9 mouse cellular contexts compared by ENCODE assay signal in the genomic region with DNA sequence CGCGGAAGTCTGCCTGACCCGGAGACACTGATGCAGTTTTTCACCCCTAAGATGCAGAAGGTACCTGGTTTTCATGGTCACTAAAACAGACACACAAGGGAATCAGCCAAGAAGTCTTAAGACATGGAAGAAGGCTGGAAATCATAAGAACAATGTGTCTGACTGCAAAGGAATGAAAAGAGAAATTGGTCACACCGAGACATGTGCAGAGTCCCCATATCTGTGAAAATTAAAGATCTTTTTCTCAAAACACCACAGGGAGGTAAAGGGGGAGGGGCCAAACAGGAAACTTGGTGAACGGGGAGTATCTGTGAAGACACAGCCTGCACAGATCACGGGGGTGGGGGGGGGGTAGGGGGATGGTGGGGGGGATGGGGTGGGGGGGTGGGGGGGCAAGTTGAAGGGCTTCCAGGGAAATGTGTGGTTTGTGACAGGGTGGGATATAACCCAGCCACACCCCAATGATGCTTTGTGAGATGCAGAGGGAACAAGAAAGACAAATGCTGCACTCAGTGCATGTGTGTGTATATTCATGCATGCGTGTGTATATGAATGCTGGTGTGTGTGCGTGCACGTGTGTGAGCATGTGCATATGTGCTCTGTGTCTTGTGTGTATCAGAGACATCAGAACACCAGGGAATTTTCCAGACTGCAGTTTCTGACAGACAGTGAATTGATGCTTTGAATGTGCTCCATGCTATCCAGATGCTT. TPM values are rescaled to one million over a fixed set of nuclear protein-coding genes. Genes with fewer than 3 reads are reported as not detected.
DNase-seq lines count a peak whose midpoint lies in the region; ATAC-seq lines count a peak whose summit lies in the region.
"Had no signal": no experiment of that assay in that cellular context is flagged by ENCODE, and none has a peak within 500 bp of the region (broad histone marks: within the 10 kb centered on the region; RNA-seq: fewer than 3 reads in every experiment).

No protein-coding gene starts in this region.

- peak; percentile 36 for ATAC-seq in hindbrain, embryonic 11.5 days (ENCODE audit: low FRiP score)
- peak; percentile 63 for ATAC-seq in midbrain, embryonic 16.5 days
- ATAC-seq in megakaryocyte progenitor cell, adult 5-6 weeks (replicated peaks; ENCODE audit: poor library complexity) = no peak

- WGBS in hindbrain, embryonic 11.5 days = 82% methylated on average over 8 of the region's 9 CpGs
- WGBS in midbrain, embryonic 16.5 days = 64% methylated on average over 8 of the region's 9 CpGs

- DNase-seq in CD4-positive helper T cell, adult 2 months (ENCODE audit: low read depth, low spot score) = peak; percentile 70
- DNase-seq in T-cell, adult 2 months (ENCODE audit: low spot score) = peak; percentile 58
- no peak for DNase-seq in hindbrain, embryonic 11.5 days (ENCODE audit: low spot score)
- no peak for DNase-seq in cerebellum, adult 11-12 months
- no peak for DNase-seq in lung, postnatal 4 days

- no peak overlapping the region for H3K4me3 ChIP-seq in hindbrain, embryonic 11.5 days (ENCODE audit: low read depth, low read length)
- H3K4me3 ChIP-seq in midbrain, embryonic 16.5 days (ENCODE audit: low read depth, low read length) = no peak overlapping the region
- H3K4me3 ChIP-seq: heart, embryonic 12.5 days; lung, embryonic 15.5 days had no signal

- no peak overlapping the region for H3K4me2 ChIP-seq in hindbrain, embryonic 11.5 days (replicated peaks; ENCODE audit: low read depth, low read length)
- H3K4me2 ChIP-seq in midbrain, embryonic 16.5 days (ENCODE audit: low read length) = no peak overlapping the region
- H3K4me2 ChIP-seq: heart, embryonic 12.5 days; lung, embryonic 15.5 days had no signal

- H3K36me3 ChIP-seq in hindbrain, embryonic 11.5 days (ENCODE audit: control insufficient read depth, insufficient read depth, low read length) = no peaks in the 10 kb centered on the region
- H3K36me3 ChIP-seq in midbrain, embryonic 16.5 days (ENCODE audit: control insufficient read depth, insufficient read depth, low read length) = no peaks in the 10 kb centered on the region
- H3K36me3 ChIP-seq: heart, embryonic 12.5 days; lung, embryonic 15.5 days had no signal

- H3K4me1 ChIP-seq in hindbrain, embryonic 11.5 days (replicated peaks; ENCODE audit: control insufficient read depth, insufficient read depth, low read length) = peaks cover 8% of the 10 kb centered on the region; the same call in 1 of the 2 replicates
- peaks cover 15% of the 10 kb centered on the region for H3K4me1 ChIP-seq in midbrain, embryonic 16.5 days (ENCODE audit: control insufficient read depth, insufficient read depth, low read length)

- H3K27me3 ChIP-seq in hindbrain, embryonic 11.5 days (ENCODE audit: control insufficient read depth, insufficient read depth, low read length) = no peaks in the 10 kb centered on the region
- H3K27me3 ChIP-seq in midbrain, embryonic 16.5 days (ENCODE audit: control insufficient read depth, insufficient read depth, low read depth, low read length) = no peaks in the 10 kb centered on the region
- H3K27me3 ChIP-seq: heart, embryonic 12.5 days; lung, embryonic 15.5 days had no signal

- no peak overlapping the region for H3K9ac ChIP-seq in hindbrain, embryonic 11.5 days (ENCODE audit: low read depth, low read length)
- no peak overlapping the region for H3K9ac ChIP-seq in midbrain, embryonic 16.5 days (ENCODE audit: low read depth, low read length)
- H3K9ac ChIP-seq: heart, embryonic 12.5 days; lung, embryonic 15.5 days had no signal

- no peaks in the 10 kb centered on the region for H3K9me3 ChIP-seq in hindbrain, embryonic 11.5 days (ENCODE audit: control insufficient read depth, low read length)
- H3K9me3 ChIP-seq in midbrain, embryonic 16.5 days (replicated peaks; ENCODE audit: control insufficient read depth, low read length, poor library complexity, severe bottlenecking) = no peaks in the 10 kb centered on the region
- H3K9me3 ChIP-seq: heart, embryonic 12.5 days; lung, embryonic 15.5 days had no signal

- peak overlapping the region; percentile 58 for H3K27ac ChIP-seq in hindbrain, embryonic 11.5 days (ENCODE audit: low read depth, low read length)
- H3K27ac ChIP-seq in midbrain, embryonic 16.5 days (ENCODE audit: low read length) = peak overlapping the region; percentile 74

RNA-seq across cellular contexts. Expression of a gene that starts 47.1 kb away (rescaled TPM):
- 30.4 and 35.4 TPM in 2 replicates for polyA plus RNA-seq in hindbrain, embryonic 11.5 days (2014; fragmentation: Nextera tagmentation; extraction: Ambion mirVana)
- polyA plus RNA-seq in midbrain, embryonic 16.5 days (2015; fragmentation: Nextera tagmentation; extraction: Ambion mirVana) = 19.9 and 21.6 TPM in 2 replicates
- 37.6 and 46.3 TPM in 2 replicates for total RNA-seq in megakaryocyte progenitor cell, adult 5-6 weeks (2015)
- total RNA-seq in megakaryocyte progenitor cell, adult 5-6 weeks (2017) = 16.9 and 24.3 TPM in 2 replicates

Comparison
In these comparisons a context has a peak if more than half of its experiments do, and no peak if none do; other contexts are left out.
1. DNase-seq: peak in CD4-positive helper T cell, adult 2 months (single experiment) and T-cell, adult 2 months (single experiment); none in hindbrain, embryonic 11.5 days (single experiment), cerebellum, adult 11-12 months (single experiment) and lung, postnatal 4 days (0 of 2).